Mouse (Mus musculus): Measurements from ENCODE around the gene Atad3a.
"Not testable (repeated sequence)": the region's sequence is repeated elsewhere in the genome, so short reads cannot be mapped to it uniquely, and the experiment has no call there.

Gene Atad3a

GRCm38 (mm10) chr4:155760613-155761355, at the start of gene Atad3a:
TSS of gene Atad3a (minus strand) at chr4:155761093.
- peak; percentile 89 to 92 for DNase-seq

GRCm38 (mm10) chr4:155807841-155808240, 46.9 kb upstream of the Atad3a start:
- no peak for DNase-seq

- peak; percentile 89 to 92 for DNase-seq
These were observed 42.6 kb upstream of the Atad3a start for GRCm38 (mm10) chr4:155803340-155804041.

GRCm38 (mm10) chr4:155802741-155803339, 41.9 kb upstream of the Atad3a start, which contains the start of gene Mrpl20:
TSS of gene Mrpl20 (plus strand) at chr4:155802878.
- no peak for DNase-seq

GRCm38 (mm10) chr4:155802075-155802474, 41.2 kb upstream of the Atad3a start:
- DNase-seq = no peak

- no peak for DNase-seq
These were observed 32.8 kb upstream of the Atad3a start for GRCm38 (mm10) chr4:155793730-155794129.

- DNase-seq = no peak
These were observed 30.5 kb upstream of the Atad3a start for GRCm38 (mm10) chr4:155791240-155791933.

- DNase-seq = no peak
These were observed 29.8 kb upstream of the Atad3a start for GRCm38 (mm10) chr4:155790650-155791161.

- DNase-seq = no peak
These were observed 29.2 kb upstream of the Atad3a start, which contains the start of gene Ankrd65 for GRCm38 (mm10) chr4:155790021-155790489. TSS of gene Ankrd65 (plus strand) at chr4:155790439.

GRCm38 (mm10) chr4:155788833-155789232, 27.9 kb upstream of the Atad3a start:
- not testable (repeated sequence) for DNase-seq

GRCm38 (mm10) chr4:155788300-155788699, 27.4 kb upstream of the Atad3a start:
- no peak for DNase-seq

- DNase-seq = no peak
These were observed 24.9 kb upstream of the Atad3a start, which contains the start of gene Tmem88b for GRCm38 (mm10) chr4:155785819-155786218. TSS of gene Tmem88b (minus strand) at chr4:155785874.

GRCm38 (mm10) chr4:155785246-155785645, 24.4 kb upstream of the Atad3a start:
- DNase-seq = no peak

GRCm38 (mm10) chr4:155784081-155784701, 23.3 kb upstream of the Atad3a start:
- DNase-seq = peak in 1 of 2 experiments; percentile 33

- no peak for DNase-seq
These were observed 22.7 kb upstream of the Atad3a start for GRCm38 (mm10) chr4:155783486-155784080.

GRCm38 (mm10) chr4:155780895-155781294, 20.0 kb upstream of the Atad3a start:
- no peak for DNase-seq

- DNase-seq = no peak
These were observed 18.6 kb upstream of the Atad3a start for GRCm38 (mm10) chr4:155779498-155779897.

- DNase-seq = no peak
These were observed 16.9 kb upstream of the Atad3a start for GRCm38 (mm10) chr4:155777816-155778215.

GRCm38 (mm10) chr4:155776704-155777335, 15.9 kb upstream of the Atad3a start:
- no peak for DNase-seq

- DNase-seq = no peak
These were observed 15.0 kb upstream of the Atad3a start for GRCm38 (mm10) chr4:155775855-155776254.
